Comparison of ENCODE assay signal across 13 mouse cellular contexts in genomic region chr5:107932556-107932955, GRCm38 (mm10). TPM values are rescaled to one million over a fixed set of nuclear protein-coding genes. Genes with fewer than 3 reads are reported as not detected.
DNase-seq lines count a peak whose midpoint lies in the region; ATAC-seq and TF ChIP-seq lines count a peak whose summit lies in the region.
"Had no signal": no experiment of that assay in that cellular context is flagged by ENCODE, and none has a peak within 500 bp of the region (broad histone marks: within the 10 kb centered on the region; RNA-seq: fewer than 3 reads in every experiment).

No protein-coding gene starts in this region.

- H3K4me3 ChIP-seq in spleen, adult 2 months (ENCODE audit: extremely low read depth, insufficient read depth, insufficient read length): no peak overlapping the region
- H3K4me3 ChIP-seq in forebrain, postnatal 0 days (ENCODE audit: low read depth, low read length): no peak overlapping the region
- H3K4me3 ChIP-seq: gastrocnemius, adult 2 months; heart, embryonic 12.5 days; midbrain, embryonic 13.5 days; stomach, embryonic 15.5 days had no signal

- no peaks in the 10 kb centered on the region for H3K9me3 ChIP-seq in forebrain, postnatal 0 days (ENCODE audit: low read length)
- H3K9me3 ChIP-seq: heart, embryonic 12.5 days; midbrain, embryonic 13.5 days; stomach, embryonic 15.5 days had no signal

- no peaks in the 10 kb centered on the region; the same call in 1 of the 2 replicates for H3K36me3 ChIP-seq in spleen, adult 2 months (ENCODE audit: control insufficient read depth, insufficient read depth, low read length)
- no peaks in the 10 kb centered on the region for H3K36me3 ChIP-seq in forebrain, postnatal 0 days (ENCODE audit: insufficient read depth)
- H3K36me3 ChIP-seq: heart, embryonic 12.5 days; midbrain, embryonic 13.5 days; stomach, embryonic 15.5 days had no signal

- H3K4me1 ChIP-seq in spleen, adult 2 months (ENCODE audit: control insufficient read depth, insufficient read depth, insufficient read length): peaks cover 4% of the 10 kb centered on the region; the same call in 1 of the 2 replicates
- no peaks in the 10 kb centered on the region for H3K4me1 ChIP-seq in forebrain, postnatal 0 days (ENCODE audit: insufficient read depth)
- H3K4me1 ChIP-seq: heart, embryonic 12.5 days; stomach, embryonic 15.5 days had no signal

- no peak for TF ChIP-seq POLR2A in spleen, adult 2 months (IDR thresholded peaks at IDR 0.05; ENCODE audit: low read depth, low read length)

- no peaks in the 10 kb centered on the region for H3K27me3 ChIP-seq in spleen, adult 2 months (ENCODE audit: control insufficient read depth, insufficient read depth, low read length)
- no peaks in the 10 kb centered on the region for H3K27me3 ChIP-seq in forebrain, postnatal 0 days (ENCODE audit: insufficient read depth, low read length)
- H3K27me3 ChIP-seq: heart, embryonic 12.5 days; midbrain, embryonic 13.5 days; stomach, embryonic 15.5 days had no signal

- peak; percentile 73 to 82 for DNase-seq in spleen, adult 2 months (ENCODE audit: low read depth in 1 of 2, low spot score in 2 of 2)
- no peak for DNase-seq in spleen, postnatal 4 days (ENCODE audit: low spot score in 2 of 2)
- DNase-seq in cerebellum, adult 18-20 months: peak; percentile 61 to 70
- peak; percentile 39 for DNase-seq in thymus, postnatal 4 days
- DNase-seq in heart, adult 8-10 months (ENCODE audit: low spot score): no peak
- DNase-seq in forebrain, postnatal 0 days: no peak
- DNase-seq: gastrocnemius, adult 2 months; liver, postnatal 0 days had no signal

- peak overlapping the region; percentile 72 for H3K27ac ChIP-seq in spleen, adult 2 months (ENCODE audit: insufficient read depth, low read length)
- no peak overlapping the region for H3K27ac ChIP-seq in forebrain, postnatal 0 days (ENCODE audit: low read depth, low read length)
- H3K27ac ChIP-seq: gastrocnemius, adult 2 months; midbrain, embryonic 13.5 days; stomach, embryonic 15.5 days had no signal

- no peak for TF ChIP-seq CTCF in spleen, adult 2 months (IDR thresholded peaks at IDR 0.05; ENCODE audit: extremely low read depth, insufficient read depth, insufficient read length, insufficient replicate concordance)
- no peak for TF ChIP-seq CTCF in forebrain, postnatal 0 days (IDR thresholded peaks at IDR 0.05; ENCODE audit: low read depth)

- WGBS in spleen, adult 2 months: 21% methylated on average over 2 of the region's 2 CpGs
- WGBS in forebrain, postnatal 0 days: 41% methylated on average over 2 of the region's 2 CpGs

- ATAC-seq in inflammation-experienced regulatory T-cells, adult 6 months: peak; percentile 81
- no peak for ATAC-seq in forebrain, postnatal 0 days
- ATAC-seq: intestine, embryonic 16.5 days; liver, postnatal 0 days; midbrain, embryonic 13.5 days had no signal

- H3K9ac ChIP-seq in forebrain, postnatal 0 days: no peak overlapping the region
- H3K9ac ChIP-seq: heart, embryonic 12.5 days; liver, postnatal 0 days; midbrain, embryonic 13.5 days; stomach, embryonic 15.5 days had no signal

- H3K4me2 ChIP-seq in forebrain, postnatal 0 days (ENCODE audit: low read depth): no peak overlapping the region
- H3K4me2 ChIP-seq: heart, embryonic 12.5 days; midbrain, embryonic 13.5 days; stomach, embryonic 15.5 days had no signal

RNA-seq across cellular contexts. Expression of gene Rpl5, which starts 32.3 kb away (rescaled TPM):
- polyA plus RNA-seq in spleen, adult 2 months (2012; rRNA removed): 24.1 and 29.9 TPM in 2 replicates
- polyA plus RNA-seq in inflammation-experienced regulatory T-cells, adult 6 months (2017; shearing (Covaris generic)): 100 to 1,000 TPM in 1 of 3 experiments, 10 to 100 TPM in 2; 47.1 to 105 (median 92.6) TPM
- 10 to 100 TPM; 24.1 to 35.4 (median 32.1) TPM for total RNA-seq in heart, adult 8-10 months (2022)
- total RNA-seq in forebrain, postnatal 0 days (2014; rRNA removed): 195 and 203 TPM in 2 replicates
- 65.7 and 74.2 TPM in 2 replicates for polyA plus RNA-seq in forebrain, postnatal 0 days (2015; fragmentation: Nextera tagmentation; extraction: Ambion mirVana)

RNA-seq across cellular contexts. Expression of gene Fam69a, which starts 54.3 kb away (rescaled TPM):
- polyA plus RNA-seq in spleen, adult 2 months (2012; rRNA removed): 1.6 and 2.2 TPM in 2 replicates
- polyA plus RNA-seq in inflammation-experienced regulatory T-cells, adult 6 months (2017; shearing (Covaris generic)): 10 to 100 TPM; 68.5 to 100.0 (median 78.8) TPM
- total RNA-seq in heart, adult 8-10 months (2022): 10 to 100 TPM in 3 of 4 experiments, 1 to 10 TPM in 1; 9.3 to 12.1 (median 11.2) TPM
- total RNA-seq in forebrain, postnatal 0 days (2014; rRNA removed): 23.9 and 28.5 TPM in 2 replicates
- polyA plus RNA-seq in forebrain, postnatal 0 days (2015; fragmentation: Nextera tagmentation; extraction: Ambion mirVana): 47.8 and 60.9 TPM in 2 replicates

RNA-seq across cellular contexts. Expression of gene Evi5, which starts 57.6 kb away (rescaled TPM):
- polyA plus RNA-seq in spleen, adult 2 months (2012; rRNA removed): 6.2 and 6.6 TPM in 2 replicates
- 1 to 10 TPM in 2 of 3 experiments, under 1 TPM in 1; 0.57 to 1.3 (median 1.3) TPM for polyA plus RNA-seq in inflammation-experienced regulatory T-cells, adult 6 months (2017; shearing (Covaris generic))
- 10 to 100 TPM; 16.6 to 21.1 (median 19.0) TPM for total RNA-seq in heart, adult 8-10 months (2022)
- 61.9 and 66.9 TPM in 2 replicates for total RNA-seq in forebrain, postnatal 0 days (2014; rRNA removed)
- 40.3 and 59.6 TPM in 2 replicates for polyA plus RNA-seq in forebrain, postnatal 0 days (2015; fragmentation: Nextera tagmentation; extraction: Ambion mirVana)

Comparison
In these comparisons a context has a peak if more than half of its experiments do, and no peak if none do; other contexts are left out.
1. DNase-seq: peak in spleen, adult 2 months (2 of 2), cerebellum, adult 18-20 months (2 of 2) and thymus, postnatal 4 days (single experiment); none in spleen, postnatal 4 days (0 of 2), heart, adult 8-10 months (single experiment) and forebrain, postnatal 0 days (single experiment).
2. RNA of gene Fam69a, which starts 54.3 kb away (polyA plus RNA-seq): 68.5 to 100.0 TPM in inflammation-experienced regulatory T-cells, adult 6 months and 47.8 to 60.9 TPM in forebrain, postnatal 0 days; 1.6 to 2.2 TPM in spleen, adult 2 months; every median in the first group is over 10 times any median in the second.